Mouse (Mus musculus): ENCODE data around the gene Plcl2. TPM values are rescaled to one million over a fixed set of nuclear protein-coding genes. Genes with fewer than 3 reads are reported as not detected.
"Not testable (repeated sequence)": the region's sequence is repeated elsewhere in the genome, so short reads cannot be mapped to it uniquely, and the experiment has no call there.

The Plcl2 gene
- polyA plus RNA-seq, 1 experiment from 2014 or later, result 4.9 TPM

GRCm38 (mm10) chr17:50630992-50631391, 121.8 kb downstream of the Plcl2 start:
- not testable (repeated sequence) for H3K4me3 ChIP-seq (replicated peaks); H3K36me3 ChIP-seq; H3K9ac ChIP-seq (replicated peaks); H3K9me3 ChIP-seq; ATAC-seq (ENCODE audit: insufficient number of reproducible peaks, insufficient read depth, low FRiP score, low TSS enrichment, low read depth); H3K4me2 ChIP-seq; H3K27me3 ChIP-seq; H3K27ac ChIP-seq
- H3K4me1 ChIP-seq (replicated peaks), result peaks cover 14% of the 10 kb centered on the region

- 77% methylated on average over 7 of the region's 7 CpGs for WGBS
- Histone ChIP-seq H3K9ac (replicated peaks) (no peak overlapping the region), H3K27me3 (no peaks in the 10 kb centered on the region), H3K4me3 (replicated peaks) (no peak overlapping the region), H3K36me3 (no peaks in the 10 kb centered on the region), H3K9me3 (no peaks in the 10 kb centered on the region), H3K4me2 (no peak overlapping the region), H3K4me1 (replicated peaks) (peaks cover 14% of the 10 kb centered on the region), H3K27ac (no peak overlapping the region)
- ATAC-seq (ENCODE audit: insufficient number of reproducible peaks, insufficient read depth, low FRiP score, low TSS enrichment, low read depth), result no peak; the same call in 1 of the 2 replicates
Observed at GRCm38 (mm10) chr17:50634008-50634871, 125.0 kb downstream of the Plcl2 start.

GRCm38 (mm10) chr17:50635961-50636585, 126.9 kb downstream of the Plcl2 start:
- Histone ChIP-seq H3K9me3 (no peaks in the 10 kb centered on the region), H3K4me3 (replicated peaks) (no peak overlapping the region), H3K4me1 (replicated peaks) (peaks cover 14% of the 10 kb centered on the region), H3K27ac (no peak overlapping the region), H3K27me3 (no peaks in the 10 kb centered on the region), H3K4me2 (no peak overlapping the region), H3K9ac (replicated peaks) (no peak overlapping the region), H3K36me3 (no peaks in the 10 kb centered on the region; the same call in 1 of the 2 replicates)
- 66% methylated on average over 8 of the region's 8 CpGs for WGBS
- no peak for ATAC-seq (ENCODE audit: insufficient number of reproducible peaks, insufficient read depth, low FRiP score, low TSS enrichment, low read depth)

- Histone ChIP-seq H3K4me1 (replicated peaks) (peaks cover 22% of the 10 kb centered on the region), H3K4me2 (no peak overlapping the region), H3K27me3 (no peaks in the 10 kb centered on the region), H3K27ac (no peak overlapping the region), H3K36me3 (no peaks in the 10 kb centered on the region; the same call in 1 of the 2 replicates), H3K4me3 (replicated peaks) (no peak overlapping the region), H3K9ac (replicated peaks) (no peak overlapping the region), H3K9me3 (no peaks in the 10 kb centered on the region)
- ATAC-seq (ENCODE audit: insufficient number of reproducible peaks, insufficient read depth, low FRiP score, low TSS enrichment, low read depth), result no peak
- WGBS, result 86% methylated on average over 3 of the region's 3 CpGs
Observed at GRCm38 (mm10) chr17:50638791-50639190, 129.6 kb downstream of the Plcl2 start.

GRCm38 (mm10) chr17:50641076-50641610, 131.9 kb downstream of the Plcl2 start:
- no peak overlapping the region for H3K9ac ChIP-seq (replicated peaks)
- no peak overlapping the region for H3K27ac ChIP-seq
- H3K4me2 ChIP-seq, result no peak overlapping the region
- 95% methylated on average over 2 of the region's 2 CpGs for WGBS
- no peak overlapping the region for H3K4me3 ChIP-seq (replicated peaks)
- no peaks in the 10 kb centered on the region for H3K9me3 ChIP-seq
- H3K4me1 ChIP-seq (replicated peaks), result peaks cover 11% of the 10 kb centered on the region; the same call in 1 of the 2 replicates
- H3K36me3 ChIP-seq, result no peaks in the 10 kb centered on the region; the same call in 1 of the 2 replicates
- no peak for ATAC-seq (ENCODE audit: insufficient number of reproducible peaks, insufficient read depth, low FRiP score, low TSS enrichment, low read depth)
- no peaks in the 10 kb centered on the region for H3K27me3 ChIP-seq

GRCm38 (mm10) chr17:50641879-50642278, 132.7 kb downstream of the Plcl2 start:
- peaks cover 11% of the 10 kb centered on the region; the same call in 1 of the 2 replicates for H3K4me1 ChIP-seq (replicated peaks)
- H3K9ac ChIP-seq (replicated peaks), result no peak overlapping the region
- no peaks in the 10 kb centered on the region; the same call in 1 of the 2 replicates for H3K36me3 ChIP-seq
- no peak overlapping the region for H3K27ac ChIP-seq
- WGBS, result 96% methylated on average over 1 of the region's 1 CpGs
- no peak for ATAC-seq (ENCODE audit: insufficient number of reproducible peaks, insufficient read depth, low FRiP score, low TSS enrichment, low read depth)
- no peak overlapping the region for H3K4me2 ChIP-seq
- H3K9me3 ChIP-seq, result no peaks in the 10 kb centered on the region
- H3K27me3 ChIP-seq, result no peaks in the 10 kb centered on the region
- H3K4me3 ChIP-seq (replicated peaks), result no peak overlapping the region

- H3K4me1 ChIP-seq (replicated peaks), result peaks cover 11% of the 10 kb centered on the region; the same call in 1 of the 2 replicates
- 51% methylated on average over 6 of the region's 6 CpGs for WGBS
- H3K4me3 ChIP-seq (replicated peaks), result no peak overlapping the region
- H3K9me3 ChIP-seq, result peaks cover 10% of the 10 kb centered on the region
- no peak overlapping the region for H3K27ac ChIP-seq
- no peaks in the 10 kb centered on the region for H3K27me3 ChIP-seq
- no peak overlapping the region for H3K9ac ChIP-seq (replicated peaks)
- ATAC-seq (ENCODE audit: insufficient number of reproducible peaks, insufficient read depth, low FRiP score, low TSS enrichment, low read depth), result no peak
- peaks cover 6% of the 10 kb centered on the region; the same call in 1 of the 2 replicates for H3K36me3 ChIP-seq
- no peak overlapping the region for H3K4me2 ChIP-seq
Observed at GRCm38 (mm10) chr17:50643356-50643755, 134.2 kb downstream of the Plcl2 start.

GRCm38 (mm10) chr17:50643989-50644388, 134.8 kb downstream of the Plcl2 start:
- Histone ChIP-seq H3K27me3 (no peaks in the 10 kb centered on the region), H3K4me1 (replicated peaks) (peaks cover 11% of the 10 kb centered on the region; the same call in 1 of the 2 replicates), H3K9me3 (peaks cover 11% of the 10 kb centered on the region), H3K36me3 (peaks cover 6% of the 10 kb centered on the region; the same call in 1 of the 2 replicates), H3K9ac (replicated peaks) (no peak overlapping the region), H3K27ac (no peak overlapping the region), H3K4me2 (no peak overlapping the region), H3K4me3 (replicated peaks) (no peak overlapping the region)
- ATAC-seq (ENCODE audit: insufficient number of reproducible peaks, insufficient read depth, low FRiP score, low TSS enrichment, low read depth), result no peak; the same call in 1 of the 2 replicates
- 15% methylated on average over 6 of the region's 6 CpGs for WGBS

GRCm38 (mm10) chr17:50648141-50648540, 138.9 kb downstream of the Plcl2 start:
- H3K36me3 ChIP-seq, result not testable (repeated sequence)

GRCm38 (mm10) chr17:50648757-50649419, 139.7 kb downstream of the Plcl2 start:
- Histone ChIP-seq H3K27me3 (no peaks in the 10 kb centered on the region), H3K9me3 (peaks cover 11% of the 10 kb centered on the region), H3K4me2 (no peak overlapping the region), H3K36me3 (peaks cover 6% of the 10 kb centered on the region; the same call in 1 of the 2 replicates), H3K9ac (replicated peaks) (no peak overlapping the region), H3K4me1 (replicated peaks) (peaks cover 3% of the 10 kb centered on the region), H3K4me3 (replicated peaks) (no peak overlapping the region), H3K27ac (no peak overlapping the region)
- 69% methylated on average over 6 of the region's 6 CpGs for WGBS
- no peak for ATAC-seq (ENCODE audit: insufficient number of reproducible peaks, insufficient read depth, low FRiP score, low TSS enrichment, low read depth)

More at GRCm38 (mm10) chr17:50648141-50648540, 138.9 kb downstream of the Plcl2 start:
- H3K4me3 ChIP-seq (replicated peaks); H3K27me3 ChIP-seq; ATAC-seq (ENCODE audit: insufficient number of reproducible peaks, insufficient read depth, low FRiP score, low TSS enrichment, low read depth); H3K27ac ChIP-seq; H3K4me2 ChIP-seq; H3K9ac ChIP-seq (replicated peaks): not testable (repeated sequence)
- Histone ChIP-seq H3K9me3 (peaks cover 11% of the 10 kb centered on the region), H3K4me1 (replicated peaks) (peaks cover 10% of the 10 kb centered on the region)
- WGBS, result 90% methylated on average over 4 of the region's 4 CpGs

All from limb, embryonic 12.5 days (tissue).